Mouse (Mus musculus): Measurements from ENCODE around the gene Gabbr1. TPM values are rescaled to one million over a fixed set of nuclear protein-coding genes. Genes with fewer than 3 reads are reported as not detected.
A peak's percentile ranks its signal among the peaks of the same experiment; 100 is the strongest.
"Not testable (repeated sequence)": the region's sequence is repeated elsewhere in the genome, so short reads cannot be mapped to it uniquely, and the experiment has no call there.

Gene Gabbr1
- polyA plus RNA-seq, 1 experiment from 2014 or later, result 8.1 TPM

GRCm38 (mm10) chr17:37011719-37012118 is 34.0 kb upstream of the Gabbr1 start:
- no peak for ATAC-seq (ENCODE audit: low FRiP score, low TSS enrichment)
- 83% methylated on average over 3 of the region's 3 CpGs for WGBS
- H3K4me2 ChIP-seq (replicated peaks; ENCODE audit: low read depth, low read length), result no peak overlapping the region
- no peak overlapping the region for H3K9ac ChIP-seq (ENCODE audit: low read depth, low read length)
- H3K9me3 ChIP-seq (ENCODE audit: control insufficient read depth, low read length), result no peaks in the 10 kb centered on the region
- H3K4me1 ChIP-seq (ENCODE audit: control insufficient read depth, insufficient read depth, low read length), result no peaks in the 10 kb centered on the region
- H3K36me3 ChIP-seq (ENCODE audit: control insufficient read depth, insufficient read depth, low read length), result peaks cover 19% of the 10 kb centered on the region
- no peak overlapping the region for H3K4me3 ChIP-seq (ENCODE audit: low read length)
- no peaks in the 10 kb centered on the region for H3K27me3 ChIP-seq (ENCODE audit: control insufficient read depth, insufficient read depth, low read length)
- no peak overlapping the region for H3K27ac ChIP-seq (ENCODE audit: low read depth, low read length)

GRCm38 (mm10) chr17:37012141-37012540 is 33.6 kb upstream of the Gabbr1 start:
- H3K4me3 ChIP-seq (ENCODE audit: low read length), result no peak overlapping the region
- ATAC-seq (ENCODE audit: low FRiP score, low TSS enrichment), result no peak
- no peaks in the 10 kb centered on the region for H3K9me3 ChIP-seq (ENCODE audit: control insufficient read depth, low read length)
- H3K27me3 ChIP-seq (ENCODE audit: control insufficient read depth, insufficient read depth, low read length), result no peaks in the 10 kb centered on the region
- no peak overlapping the region for H3K9ac ChIP-seq (ENCODE audit: low read depth, low read length)
- no peak overlapping the region for H3K4me2 ChIP-seq (replicated peaks; ENCODE audit: low read depth, low read length)
- H3K27ac ChIP-seq (ENCODE audit: low read depth, low read length), result no peak overlapping the region
- H3K36me3 ChIP-seq (ENCODE audit: control insufficient read depth, insufficient read depth, low read length), result peaks cover 16% of the 10 kb centered on the region
- no peaks in the 10 kb centered on the region for H3K4me1 ChIP-seq (ENCODE audit: control insufficient read depth, insufficient read depth, low read length)
- 66% methylated on average over 5 of the region's 5 CpGs for WGBS

- H3K4me1 ChIP-seq (ENCODE audit: control insufficient read depth, insufficient read depth, low read length), result no peaks in the 10 kb centered on the region
- no peaks in the 10 kb centered on the region for H3K27me3 ChIP-seq (ENCODE audit: control insufficient read depth, insufficient read depth, low read length)
- no peak overlapping the region for H3K9ac ChIP-seq (ENCODE audit: low read depth, low read length)
- no peak for ATAC-seq (ENCODE audit: low FRiP score, low TSS enrichment)
- no peak overlapping the region for H3K27ac ChIP-seq (ENCODE audit: low read depth, low read length)
- H3K36me3 ChIP-seq (ENCODE audit: control insufficient read depth, insufficient read depth, low read length), result no peaks in the 10 kb centered on the region
- H3K4me3 ChIP-seq (ENCODE audit: low read length), result no peak overlapping the region
- H3K4me2 ChIP-seq (replicated peaks; ENCODE audit: low read depth, low read length), result no peak overlapping the region
- H3K9me3 ChIP-seq (ENCODE audit: control insufficient read depth, low read length), result no peaks in the 10 kb centered on the region
These were observed 29.4 kb upstream of the Gabbr1 start for GRCm38 (mm10) chr17:37016333-37016732.

GRCm38 (mm10) chr17:37018328-37018727 is 27.4 kb upstream of the Gabbr1 start:
- H3K4me1 ChIP-seq (ENCODE audit: control insufficient read depth, insufficient read depth, low read length), result no peaks in the 10 kb centered on the region
- WGBS, result 77% methylated on average over 3 of the region's 3 CpGs

GRCm38 (mm10) chr17:37019242-37019641 is 26.5 kb upstream of the Gabbr1 start:
- ATAC-seq (ENCODE audit: low FRiP score, low TSS enrichment); H3K36me3 ChIP-seq (ENCODE audit: control insufficient read depth, insufficient read depth, low read length); H3K27me3 ChIP-seq (ENCODE audit: control insufficient read depth, insufficient read depth, low read length); H3K27ac ChIP-seq (ENCODE audit: low read depth, low read length); H3K9ac ChIP-seq (ENCODE audit: low read depth, low read length); H3K4me1 ChIP-seq (ENCODE audit: control insufficient read depth, insufficient read depth, low read length); H3K4me2 ChIP-seq (replicated peaks; ENCODE audit: low read depth, low read length); H3K9me3 ChIP-seq (ENCODE audit: control insufficient read depth, low read length); H3K4me3 ChIP-seq (ENCODE audit: low read length): not testable (repeated sequence)
- 95% methylated on average over 5 of the region's 5 CpGs for WGBS

More at GRCm38 (mm10) chr17:37018328-37018727, 27.4 kb upstream of the Gabbr1 start:
- Histone ChIP-seq H3K36me3 (ENCODE audit: control insufficient read depth, insufficient read depth, low read length) (no peaks in the 10 kb centered on the region), H3K9me3 (ENCODE audit: control insufficient read depth, low read length) (no peaks in the 10 kb centered on the region), H3K4me3 (ENCODE audit: low read length) (no peak overlapping the region), H3K27me3 (ENCODE audit: control insufficient read depth, insufficient read depth, low read length) (no peaks in the 10 kb centered on the region), H3K9ac (ENCODE audit: low read depth, low read length) (no peak overlapping the region), H3K4me2 (replicated peaks; ENCODE audit: low read depth, low read length) (no peak overlapping the region), H3K27ac (ENCODE audit: low read depth, low read length) (no peak overlapping the region)
- no peak for ATAC-seq (ENCODE audit: low FRiP score, low TSS enrichment)

GRCm38 (mm10) chr17:37022628-37023576 is 22.9 kb upstream of the Gabbr1 start, which contains the start of gene Mog:
Gene Mog, minus strand, starts transcription at chr17:37023398.
- WGBS, result 74% methylated on average over 9 of the region's 9 CpGs
- H3K4me2 ChIP-seq (replicated peaks; ENCODE audit: low read depth, low read length), result no peak within 1 kb of the TSS
- H3K4me3 ChIP-seq (ENCODE audit: low read length), result no peak within 1 kb of the TSS
- no peaks in the 10 kb centered on the region for H3K9me3 ChIP-seq (ENCODE audit: control insufficient read depth, low read length)
- H3K4me1 ChIP-seq (ENCODE audit: control insufficient read depth, insufficient read depth, low read length), result no peaks in the 10 kb centered on the region
- no peaks in the 10 kb centered on the region for H3K27me3 ChIP-seq (ENCODE audit: control insufficient read depth, insufficient read depth, low read length)
- no peaks in the 10 kb centered on the region for H3K36me3 ChIP-seq (ENCODE audit: control insufficient read depth, insufficient read depth, low read length)
- no peak within 1 kb of the TSS for H3K9ac ChIP-seq (ENCODE audit: low read depth, low read length)
- no peak for ATAC-seq (ENCODE audit: low FRiP score, low TSS enrichment)
- H3K27ac ChIP-seq (ENCODE audit: low read depth, low read length), result no peak within 1 kb of the TSS

GRCm38 (mm10) chr17:37026425-37026824 is 19.3 kb upstream of the Gabbr1 start:
- ATAC-seq (ENCODE audit: low FRiP score, low TSS enrichment), result no peak
- Histone ChIP-seq H3K9me3 (ENCODE audit: control insufficient read depth, low read length) (no peaks in the 10 kb centered on the region), H3K4me1 (ENCODE audit: control insufficient read depth, insufficient read depth, low read length) (no peaks in the 10 kb centered on the region), H3K9ac (ENCODE audit: low read depth, low read length) (no peak overlapping the region), H3K27ac (ENCODE audit: low read depth, low read length) (no peak overlapping the region), H3K36me3 (ENCODE audit: control insufficient read depth, insufficient read depth, low read length) (no peaks in the 10 kb centered on the region), H3K4me3 (ENCODE audit: low read length) (no peak overlapping the region), H3K27me3 (ENCODE audit: control insufficient read depth, insufficient read depth, low read length) (no peaks in the 10 kb centered on the region), H3K4me2 (replicated peaks; ENCODE audit: low read depth, low read length) (no peak overlapping the region)
- WGBS, result 86% methylated on average over 2 of the region's 2 CpGs

GRCm38 (mm10) chr17:37027486-37027885 is 18.3 kb upstream of the Gabbr1 start:
- WGBS, result 96% methylated on average over 4 of the region's 4 CpGs
- no peaks in the 10 kb centered on the region for H3K27me3 ChIP-seq (ENCODE audit: control insufficient read depth, insufficient read depth, low read length)
- H3K4me3 ChIP-seq (ENCODE audit: low read length), result no peak overlapping the region
- ATAC-seq (ENCODE audit: low FRiP score, low TSS enrichment), result no peak
- H3K9me3 ChIP-seq (ENCODE audit: control insufficient read depth, low read length), result no peaks in the 10 kb centered on the region
- H3K27ac ChIP-seq (ENCODE audit: low read depth, low read length), result no peak overlapping the region
- no peaks in the 10 kb centered on the region for H3K4me1 ChIP-seq (ENCODE audit: control insufficient read depth, insufficient read depth, low read length)
- H3K36me3 ChIP-seq (ENCODE audit: control insufficient read depth, insufficient read depth, low read length), result no peaks in the 10 kb centered on the region
- no peak overlapping the region for H3K4me2 ChIP-seq (replicated peaks; ENCODE audit: low read depth, low read length)
- H3K9ac ChIP-seq (ENCODE audit: low read depth, low read length), result no peak overlapping the region

GRCm38 (mm10) chr17:37028212-37028611 is 17.6 kb upstream of the Gabbr1 start:
- Histone ChIP-seq H3K4me3 (ENCODE audit: low read length) (peak overlapping the region; percentile 39), H3K9ac (ENCODE audit: low read depth, low read length) (peak overlapping the region; percentile 25), H3K36me3 (ENCODE audit: control insufficient read depth, insufficient read depth, low read length) (no peaks in the 10 kb centered on the region), H3K4me2 (replicated peaks; ENCODE audit: low read depth, low read length) (peak overlapping the region; percentile 31), H3K9me3 (ENCODE audit: control insufficient read depth, low read length) (no peaks in the 10 kb centered on the region), H3K27ac (ENCODE audit: low read depth, low read length) (peak overlapping the region; percentile 92), H3K4me1 (ENCODE audit: control insufficient read depth, insufficient read depth, low read length) (no peaks in the 10 kb centered on the region), H3K27me3 (ENCODE audit: control insufficient read depth, insufficient read depth, low read length) (no peaks in the 10 kb centered on the region)
- WGBS, result 5% methylated on average over 10 of the region's 10 CpGs
- peak; percentile 50 for ATAC-seq (ENCODE audit: low FRiP score, low TSS enrichment)
